Mouse (Mus musculus) C2C12 (cell line): ENCODE measurements around the gene Lfng. TPM values are rescaled to one million over a fixed set of nuclear protein-coding genes. Genes with fewer than 3 reads are reported as not detected.

Source experiments
- H3K27me3 ChIP-seq: one replicate; pipeline ENCODE4 v1.6.1; 2011; ENCODE audit not compliant: control insufficient read depth, insufficient read depth, insufficient read length
- H3K36me3 ChIP-seq: one replicate; pipeline ENCODE4 v1.6.1; 2011; ENCODE audit not compliant: control insufficient read depth, insufficient read depth
- H3K4me3 ChIP-seq: one replicate; pipeline ENCODE4 v1.5.1; 2011; ENCODE audit warnings: mild to moderate bottlenecking, control low read depth; ENCODE audit not compliant: poor library complexity, insufficient read depth, severe bottlenecking
- H3K79me2 ChIP-seq: one replicate; pipeline ENCODE4 v1.6.1; 2011; ENCODE audit not compliant: control insufficient read depth, insufficient read depth
- H3K79me3 ChIP-seq: one replicate; pipeline ENCODE4 v1.6.1; 2011; ENCODE audit warnings: low read depth, control low read depth
- H3ac ChIP-seq: one replicate; pipeline ENCODE3; 2011; ENCODE audit warnings: low read depth; ENCODE audit not compliant: control insufficient read depth, insufficient read length
- CEBPB ChIP-seq: IDR thresholded peaks from one replicate; pipeline ENCODE4 v1.6.1; 2011; ENCODE audit warnings: low read depth, mild to moderate bottlenecking, control low read depth, moderate library complexity
- CTCF ChIP-seq: IDR thresholded peaks from one replicate; pipeline ENCODE4 v1.5.1; 2011; ENCODE audit not compliant: control insufficient read depth, insufficient read depth, insufficient read length
- FOSL1 ChIP-seq: IDR thresholded peaks from one replicate; pipeline ENCODE4 v1.8.0; 2011; ENCODE audit warnings: mild to moderate bottlenecking, low read length; ENCODE audit not compliant: poor library complexity, insufficient read depth, severe bottlenecking
- MAX ChIP-seq: IDR thresholded peaks from one replicate; pipeline ENCODE4 v1.6.1; 2011; ENCODE audit warnings: mild to moderate bottlenecking, control low read depth
- MYOD1 ChIP-seq: IDR thresholded peaks from one replicate; pipeline ENCODE4 v1.6.1; 2011; ENCODE audit warnings: low read depth; ENCODE audit not compliant: control insufficient read depth, insufficient read length
- MYOG ChIP-seq: IDR thresholded peaks from one replicate; pipeline ENCODE4 v1.6.1; 2011; ENCODE audit not compliant: control insufficient read depth, insufficient read length; ENCODE audit errors: extremely low read depth
- USF1 ChIP-seq: IDR thresholded peaks from one replicate; pipeline ENCODE4 v1.6.1; 2011; ENCODE audit warnings: low read depth, mild to moderate bottlenecking, control low read depth, moderate library complexity
- polyA plus RNA-seq: library from polyadenylated mRNA; unstranded; fragments of >200 nt; fragmentation: generic; extraction: Trizol; gene quantifications from one replicate; pipeline ENCODE4 v1.2.1, GENCODE M21; 2012; ENCODE audit warnings: missing spikeins

Lfng gene
- polyA plus RNA-seq, 1 experiment, result 18.7 TPM

- H3K79me3 ChIP-seq, result no peaks in the 10 kb centered on the region
- no peaks in the 10 kb centered on the region for H3K36me3 ChIP-seq
- TF ChIP-seq FOSL1 (no peak), CEBPB (no peak), CTCF (no peak), MYOG (no peak), USF1 (no peak), MAX (no peak), MYOD1 (no peak)
- H3K79me2 ChIP-seq, result no peaks in the 10 kb centered on the region
- H3ac ChIP-seq, result no peak overlapping the region
- no peak overlapping the region for H3K4me3 ChIP-seq
- no peaks in the 10 kb centered on the region for H3K27me3 ChIP-seq
Observed at GRCm38 (mm10) chr5:140596927-140597588, 10.1 kb upstream of the Lfng start.

- H3K79me2 ChIP-seq, result no peaks in the 10 kb centered on the region
- no peak overlapping the region for H3K4me3 ChIP-seq
- H3K27me3 ChIP-seq, result no peaks in the 10 kb centered on the region
- H3K36me3 ChIP-seq, result no peaks in the 10 kb centered on the region
- no peak overlapping the region for H3ac ChIP-seq
- no peaks in the 10 kb centered on the region for H3K79me3 ChIP-seq
- TF ChIP-seq FOSL1 (no peak), MAX (no peak), USF1 (no peak), CEBPB (no peak), CTCF (no peak), MYOG (no peak)
Observed at GRCm38 (mm10) chr5:140597787-140598186, 9.3 kb upstream of the Lfng start.

- Histone ChIP-seq H3K4me3 (no peak overlapping the region), H3K79me2 (no peaks in the 10 kb centered on the region), H3ac (no peak overlapping the region), H3K36me3 (no peaks in the 10 kb centered on the region), H3K27me3 (no peaks in the 10 kb centered on the region), H3K79me3 (no peaks in the 10 kb centered on the region)
- TF ChIP-seq CTCF (no peak), MYOG (no peak), CEBPB (no peak)
Observed at GRCm38 (mm10) chr5:140599939-140600338, 7.2 kb upstream of the Lfng start.

DNA sequence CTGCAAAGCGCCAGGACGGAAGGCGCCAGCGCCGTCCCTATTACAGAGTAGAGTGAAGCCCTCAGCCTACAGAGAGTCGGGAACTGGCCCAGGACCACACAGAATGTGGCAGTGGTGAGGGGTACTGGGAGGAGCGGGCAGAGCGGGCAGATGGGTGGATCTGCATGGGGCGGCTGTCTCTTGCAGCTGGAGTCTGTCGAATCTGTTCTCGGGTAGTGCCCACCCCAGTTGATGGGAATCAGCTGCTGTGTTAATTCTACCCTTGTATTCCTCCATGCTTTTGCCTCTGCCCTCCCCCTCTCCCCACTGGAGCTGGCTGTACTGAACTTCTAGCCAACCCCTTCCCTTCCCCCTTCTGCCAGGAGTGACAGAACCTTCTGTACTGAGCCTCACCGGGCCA is 5.4 kb upstream of the Lfng start:
- TF ChIP-seq CEBPB (no peak), FOSL1 (no peak), MAX (no peak), MYOG (no peak), USF1 (no peak), MYOD1 (no peak), CTCF (no peak)
- Histone ChIP-seq H3K79me2 (no peaks in the 10 kb centered on the region), H3K36me3 (no peaks in the 10 kb centered on the region), H3ac (no peak overlapping the region), H3K27me3 (no peaks in the 10 kb centered on the region), H3K4me3 (no peak overlapping the region), H3K79me3 (no peaks in the 10 kb centered on the region)

GRCm38 (mm10) chr5:140602540-140602939 is 4.6 kb upstream of the Lfng start:
- H3K79me2 ChIP-seq, result peaks cover 2% of the 10 kb centered on the region
- H3K27me3 ChIP-seq, result no peaks in the 10 kb centered on the region
- no peak overlapping the region for H3K4me3 ChIP-seq
- peaks cover 2% of the 10 kb centered on the region for H3K79me3 ChIP-seq
- TF ChIP-seq CEBPB, result no peak
- no peak for TF ChIP-seq CTCF
- H3ac ChIP-seq, result no peak overlapping the region
- no peaks in the 10 kb centered on the region for H3K36me3 ChIP-seq

DNA sequence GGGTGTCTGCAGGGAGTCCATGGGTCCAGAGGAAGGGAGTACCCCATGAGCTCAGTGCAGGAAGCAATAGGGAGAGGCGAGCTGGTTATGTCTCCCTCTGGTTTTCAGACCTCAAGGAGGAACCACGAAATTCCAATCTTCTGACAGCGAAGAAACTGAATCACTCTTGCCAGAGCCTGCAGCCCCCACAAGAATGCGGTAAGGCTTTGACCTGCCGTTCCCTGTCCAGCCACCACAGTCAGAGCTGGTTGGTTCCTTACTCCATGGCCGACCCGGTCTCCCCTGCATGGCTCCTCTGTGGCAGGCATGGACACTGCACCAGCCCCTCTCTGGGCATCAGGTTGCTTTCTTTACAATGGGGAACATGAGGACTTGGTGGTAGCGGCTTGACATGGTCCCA is 2.7 kb upstream of the Lfng start:
- no peaks in the 10 kb centered on the region for H3K27me3 ChIP-seq
- peaks cover 19% of the 10 kb centered on the region for H3K79me3 ChIP-seq
- TF ChIP-seq USF1 (no peak), MAX (peak; percentile 18), FOSL1 (peak; percentile 38)

More for the DNA sequence above, 2.7 kb upstream of the Lfng start:
- no peak overlapping the region for H3K4me3 ChIP-seq
- H3K36me3 ChIP-seq, result no peaks in the 10 kb centered on the region
- no peak overlapping the region for H3ac ChIP-seq
- peaks cover 20% of the 10 kb centered on the region for H3K79me2 ChIP-seq
